Mouse (Mus musculus): Measurements from ENCODE around the gene Stam. TPM values are rescaled to one million over a fixed set of nuclear protein-coding genes. Genes with fewer than 3 reads are reported as not detected.

The Stam gene
- total RNA-seq (2014; rRNA removed; ENCODE audit: low replicate concordance), result 27.7 and 42.7 TPM in 2 replicates
- 29.9 and 30.7 TPM in 2 replicates for polyA plus RNA-seq (2015; fragmentation: Nextera tagmentation; extraction: Ambion mirVana)

GRCm38 (mm10) chr2:14073362-14074220, at the start of gene Stam:
Gene Stam (plus strand): TSS chr2:14074098.
- peak within 1 kb of the TSS; percentile 95 for H3K27ac ChIP-seq (ENCODE audit: low read depth)
- peak within 1 kb of the TSS; percentile 90 for H3K9ac ChIP-seq (replicated peaks; ENCODE audit: low read depth, low read length)
- no peaks in the 10 kb centered on the region for H3K27me3 ChIP-seq (ENCODE audit: control insufficient read depth, insufficient read depth, low read length)
- under 1% methylated on average over 50 of the region's 50 CpGs for WGBS
- peak within 1 kb of the TSS; percentile 80 for H3K4me3 ChIP-seq (ENCODE audit: low read depth, low read length)
- H3K4me1 ChIP-seq (ENCODE audit: control insufficient read depth, insufficient read depth), result peaks cover 16% of the 10 kb centered on the region; the same call in 1 of the 2 replicates
- DNase-seq (ENCODE audit: low spot score) (peak; percentile 90), ATAC-seq (ENCODE audit: insufficient read depth, low read depth) (peak; percentile 94)
- no peaks in the 10 kb centered on the region for H3K36me3 ChIP-seq (replicated peaks; ENCODE audit: control insufficient read depth, insufficient read depth, low read length)
- H3K9me3 ChIP-seq (replicated peaks; ENCODE audit: control insufficient read depth, low read length), result no peaks in the 10 kb centered on the region
- H3K4me2 ChIP-seq (ENCODE audit: low read depth, low read length), result peak within 1 kb of the TSS; percentile 91
- no peak for TF ChIP-seq CTCF (IDR thresholded peaks at IDR 0.05; ENCODE audit: low read depth)
- TF ChIP-seq EP300 (IDR thresholded peaks at IDR 0.05; ENCODE audit: low read depth), result peak; percentile 93

- WGBS, result 84% methylated on average over 2 of the region's 2 CpGs
- Histone ChIP-seq H3K4me1 (ENCODE audit: control insufficient read depth, insufficient read depth) (no peaks in the 10 kb centered on the region), H3K36me3 (replicated peaks; ENCODE audit: control insufficient read depth, insufficient read depth, low read length) (peaks cover 30% of the 10 kb centered on the region), H3K9ac (replicated peaks; ENCODE audit: low read depth, low read length) (no peak overlapping the region), H3K27me3 (ENCODE audit: control insufficient read depth, insufficient read depth, low read length) (no peaks in the 10 kb centered on the region), H3K4me3 (ENCODE audit: low read depth, low read length) (no peak overlapping the region), H3K4me2 (ENCODE audit: low read depth, low read length) (no peak overlapping the region), H3K27ac (ENCODE audit: low read depth) (no peak overlapping the region), H3K9me3 (replicated peaks; ENCODE audit: control insufficient read depth, low read length) (no peaks in the 10 kb centered on the region)
- DNase-seq (ENCODE audit: low spot score) (no peak), ATAC-seq (ENCODE audit: insufficient read depth, low read depth) (no peak)
- TF ChIP-seq EP300 (IDR thresholded peaks at IDR 0.05; ENCODE audit: low read depth) (no peak), CTCF (IDR thresholded peaks at IDR 0.05; ENCODE audit: low read depth) (no peak)
Observed at GRCm38 (mm10) chr2:14041249-14041648, 32.6 kb upstream of the Stam start.

DNA sequence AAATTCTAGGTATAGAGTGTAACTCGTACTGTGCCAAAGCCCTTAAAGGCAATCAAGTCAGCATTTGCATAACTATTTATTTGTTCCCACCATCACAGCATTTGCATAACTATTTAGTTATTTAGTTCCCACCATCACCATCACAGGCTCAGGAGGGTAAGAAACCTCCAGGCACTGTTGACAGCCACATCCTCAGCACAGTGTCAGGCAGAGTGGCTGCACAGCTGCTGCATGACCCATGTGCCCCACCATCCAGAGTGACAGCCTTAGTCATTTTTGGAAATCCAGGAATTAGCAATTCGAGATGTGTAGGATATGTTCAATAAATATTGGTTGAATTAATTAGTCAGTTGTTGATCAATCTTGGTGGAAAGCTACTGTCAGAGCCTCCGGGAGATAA, 30.9 kb upstream of the Stam start:
- Histone ChIP-seq H3K27me3 (ENCODE audit: control insufficient read depth, insufficient read depth, low read length) (no peaks in the 10 kb centered on the region), H3K36me3 (replicated peaks; ENCODE audit: control insufficient read depth, insufficient read depth, low read length) (peaks cover 29% of the 10 kb centered on the region), H3K9ac (replicated peaks; ENCODE audit: low read depth, low read length) (no peak overlapping the region), H3K4me2 (ENCODE audit: low read depth, low read length) (no peak overlapping the region), H3K27ac (ENCODE audit: low read depth) (no peak overlapping the region), H3K4me3 (ENCODE audit: low read depth, low read length) (no peak overlapping the region), H3K4me1 (ENCODE audit: control insufficient read depth, insufficient read depth) (no peaks in the 10 kb centered on the region), H3K9me3 (replicated peaks; ENCODE audit: control insufficient read depth, low read length) (no peaks in the 10 kb centered on the region)
- ATAC-seq (ENCODE audit: insufficient read depth, low read depth) (no peak), DNase-seq (ENCODE audit: low spot score) (no peak)
- 78% methylated on average over 3 of the region's 3 CpGs for WGBS
- TF ChIP-seq CTCF (IDR thresholded peaks at IDR 0.05; ENCODE audit: low read depth) (no peak), EP300 (IDR thresholded peaks at IDR 0.05; ENCODE audit: low read depth) (no peak)

GRCm38 (mm10) chr2:14043577-14044170, 30.2 kb upstream of the Stam start:
- Histone ChIP-seq H3K9ac (replicated peaks; ENCODE audit: low read depth, low read length) (no peak overlapping the region), H3K27me3 (ENCODE audit: control insufficient read depth, insufficient read depth, low read length) (no peaks in the 10 kb centered on the region), H3K4me1 (ENCODE audit: control insufficient read depth, insufficient read depth) (no peaks in the 10 kb centered on the region), H3K4me2 (ENCODE audit: low read depth, low read length) (no peak overlapping the region), H3K27ac (ENCODE audit: low read depth) (no peak overlapping the region), H3K9me3 (replicated peaks; ENCODE audit: control insufficient read depth, low read length) (no peaks in the 10 kb centered on the region), H3K36me3 (replicated peaks; ENCODE audit: control insufficient read depth, insufficient read depth, low read length) (peaks cover 29% of the 10 kb centered on the region), H3K4me3 (ENCODE audit: low read depth, low read length) (no peak overlapping the region)
- ATAC-seq (ENCODE audit: insufficient read depth, low read depth) (no peak), DNase-seq (ENCODE audit: low spot score) (no peak)
- TF ChIP-seq CTCF (IDR thresholded peaks at IDR 0.05; ENCODE audit: low read depth) (no peak), EP300 (IDR thresholded peaks at IDR 0.05; ENCODE audit: low read depth) (no peak)
- 45% methylated on average over 9 of the region's 9 CpGs for whole genome bisulfite sequencing

GRCm38 (mm10) chr2:14048381-14048780, 25.5 kb upstream of the Stam start:
- ATAC-seq (ENCODE audit: insufficient read depth, low read depth), result peak; percentile 64
- TF ChIP-seq EP300 (IDR thresholded peaks at IDR 0.05; ENCODE audit: low read depth) (no peak), CTCF (IDR thresholded peaks at IDR 0.05; ENCODE audit: low read depth) (peak; percentile 89)
- 0 out of 2 replicates have a peak, but pooled peaks cover under 1% of the 10 kb centered on the region for H3K4me1 ChIP-seq (ENCODE audit: control insufficient read depth, insufficient read depth)

More at GRCm38 (mm10) chr2:14048381-14048780, 25.5 kb upstream of the Stam start:
- Histone ChIP-seq H3K27ac (ENCODE audit: low read depth) (no peak overlapping the region), H3K4me2 (ENCODE audit: low read depth, low read length) (no peak overlapping the region), H3K4me3 (ENCODE audit: low read depth, low read length) (no peak overlapping the region), H3K9me3 (replicated peaks; ENCODE audit: control insufficient read depth, low read length) (no peaks in the 10 kb centered on the region), H3K36me3 (replicated peaks; ENCODE audit: control insufficient read depth, insufficient read depth, low read length) (no peaks in the 10 kb centered on the region), H3K9ac (replicated peaks; ENCODE audit: low read depth, low read length) (no peak overlapping the region), H3K27me3 (ENCODE audit: control insufficient read depth, insufficient read depth, low read length) (no peaks in the 10 kb centered on the region)
- peak; percentile 81 for DNase-seq (ENCODE audit: low spot score)

All from heart, postnatal 0 days (tissue).